Mouse (Mus musculus) small intestine, adult 2 months (tissue): ENCODE results near the gene Fbxw4. TPM values are rescaled to one million over a fixed set of nuclear protein-coding genes. Genes with fewer than 3 reads are reported as not detected.
"Not testable (repeated sequence)": the region's sequence is repeated elsewhere in the genome, so short reads cannot be mapped to it uniquely, and the experiment has no call there.

Experiments used
- H3K27ac ChIP-seq: fragments of 200-500 bp; 2 replicates; pipeline ENCODE4 v1.5.1; 2012; ENCODE audit warnings: low read depth, low read length, control low read depth, inconsistent platforms; ENCODE audit not compliant: insufficient read depth
- H3K27me3 ChIP-seq: fragments of 200-500 bp; 2 replicates; pipeline ENCODE4 v1.6.1; 2012; ENCODE audit warnings: mild to moderate bottlenecking, moderate library complexity, low read length, inconsistent platforms; ENCODE audit not compliant: control insufficient read depth, insufficient read depth
- H3K36me3 ChIP-seq: fragments of 200-500 bp; 2 replicates; pipeline ENCODE4 v1.6.1; 2012; ENCODE audit warnings: mild to moderate bottlenecking, low read length, control low read depth, inconsistent platforms; ENCODE audit not compliant: control insufficient read depth, insufficient read depth
- H3K4me1 ChIP-seq: fragments of 200-500 bp; 2 replicates; pipeline ENCODE4 v1.6.1; 2012; ENCODE audit warnings: low read length, inconsistent platforms, mixed read lengths; ENCODE audit not compliant: control insufficient read depth, insufficient read depth, insufficient read length
- H3K4me3 ChIP-seq: fragments of 200-500 bp; 2 replicates; pipeline ENCODE4 v1.5.1; 2012; ENCODE audit warnings: low read depth, mild to moderate bottlenecking, control low read depth, inconsistent platforms, low read length, moderate library complexity
- CTCF ChIP-seq: fragments of 200-500 bp; IDR thresholded peaks from 2 replicates; pipeline ENCODE4 v1.5.1; 2012; ENCODE audit warnings: low read depth, mild to moderate bottlenecking, control low read depth, inconsistent platforms, low read length, moderate library complexity, mixed read lengths; ENCODE audit not compliant: insufficient replicate concordance, insufficient read length; ENCODE audit errors: extremely low read depth
- POLR2A ChIP-seq: fragments of 200-500 bp; IDR thresholded peaks from 2 replicates; pipeline ENCODE4 v1.6.1; 2012; ENCODE audit warnings: low read depth, mild to moderate bottlenecking, control low read depth, inconsistent platforms, low read length, moderate library complexity
- WGBS: fragments of 180-500 bp; shearing (Covaris S2); methylation state at CpG from one replicate; pipeline ENCODE4 v1.1.7; 2018; 5-methylcytosine and 5-hydroxymethylcytosine counted together
- polyA plus RNA-seq: library from polyadenylated mRNA; depleted of rRNA; stranded (reverse); fragments of >200 nt; gene quantifications from 2 replicates; pipeline ENCODE4 v1.2.3, GENCODE M21; 2012

Gene Fbxw4
- polyA plus RNA-seq, 1 experiment, result 44.8 TPM

DNA sequence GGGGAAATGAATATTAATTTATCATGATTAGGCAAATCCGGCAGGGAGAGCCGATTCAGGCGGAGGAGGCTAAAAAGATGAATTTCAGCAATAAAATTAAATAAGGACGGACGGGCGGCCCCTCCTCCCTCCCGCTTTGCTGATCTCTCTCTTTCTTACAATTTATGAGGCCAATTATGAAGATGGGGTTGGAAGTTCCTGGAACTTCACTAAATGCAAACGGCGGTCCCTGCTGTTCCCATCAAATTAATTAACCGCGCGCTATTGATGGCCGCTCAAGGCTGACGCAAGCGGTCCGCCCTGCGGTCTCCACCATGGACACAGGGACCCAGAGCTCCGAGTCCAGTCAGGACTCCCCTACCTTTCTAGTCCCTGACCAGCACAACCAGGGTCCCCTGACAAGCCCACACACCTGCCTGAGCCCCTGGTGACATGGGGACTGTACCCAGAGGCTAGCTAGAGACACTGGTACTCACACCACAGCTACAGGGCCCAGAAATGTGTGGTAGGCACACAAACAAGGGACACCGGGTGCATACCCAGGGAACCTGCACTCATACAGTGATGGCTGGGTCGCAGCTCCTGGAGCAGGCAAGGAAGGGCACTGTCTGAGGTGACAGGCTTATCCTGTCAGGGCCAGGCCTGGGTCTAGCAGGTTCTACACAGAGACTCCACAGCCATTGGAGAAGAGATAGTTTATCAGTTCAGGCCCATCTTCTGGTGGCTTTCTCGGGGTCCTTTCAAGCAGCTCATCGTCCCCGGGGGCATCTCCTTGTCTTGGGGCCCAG lies 110.8 kb downstream of the Fbxw4 start:
- no peak for TF ChIP-seq POLR2A
- Histone ChIP-seq H3K27me3 (no peaks in the 10 kb centered on the region), H3K4me1 (peaks cover 5% of the 10 kb centered on the region), H3K36me3 (peaks cover 4% of the 10 kb centered on the region; the same call in 1 of the 2 replicates), H3K27ac (no peak overlapping the region), H3K4me3 (no peak overlapping the region)
- 84% methylated on average over 23 of the region's 23 CpGs for WGBS

GRCm38 (mm10) chr19:45548196-45548595 lies 111.9 kb downstream of the Fbxw4 start:
- H3K27ac ChIP-seq, H3K4me3 ChIP-seq, H3K27me3 ChIP-seq, H3K4me1 ChIP-seq, H3K36me3 ChIP-seq: not testable (repeated sequence)

DNA sequence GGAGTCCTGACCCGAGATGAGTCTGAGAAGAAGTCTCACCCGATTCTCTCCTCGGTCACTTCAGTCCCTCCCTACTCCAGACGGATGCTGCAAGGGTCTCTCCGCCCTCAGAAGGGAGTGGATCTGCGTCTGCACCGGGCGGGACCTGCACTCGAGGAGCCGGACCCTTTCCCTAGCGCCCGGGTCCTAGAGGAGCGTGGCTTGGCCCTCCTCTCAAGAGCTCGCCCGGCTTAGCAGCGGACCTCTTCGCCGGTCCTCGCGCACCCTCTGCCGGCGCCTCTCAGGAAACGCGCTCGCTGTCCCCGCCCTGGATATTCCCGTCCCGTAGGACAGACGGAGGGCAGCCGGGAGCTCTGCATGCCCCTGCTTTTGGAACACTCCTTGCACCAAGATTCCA lies 115.2 kb downstream of the Fbxw4 start:
- H3K27me3 ChIP-seq, result peaks cover 27% of the 10 kb centered on the region
- 1% methylated on average over 30 of the region's 30 CpGs for whole genome bisulfite sequencing
- no peaks in the 10 kb centered on the region for H3K36me3 ChIP-seq
- H3K27ac ChIP-seq, result no peak overlapping the region
- peak; percentile 72 for TF ChIP-seq CTCF
- peak; percentile 19; the same call in 1 of the 2 replicates for TF ChIP-seq POLR2A
- peak overlapping the region; percentile 57 for H3K4me3 ChIP-seq
- H3K4me1 ChIP-seq, result peaks cover 8% of the 10 kb centered on the region

DNA sequence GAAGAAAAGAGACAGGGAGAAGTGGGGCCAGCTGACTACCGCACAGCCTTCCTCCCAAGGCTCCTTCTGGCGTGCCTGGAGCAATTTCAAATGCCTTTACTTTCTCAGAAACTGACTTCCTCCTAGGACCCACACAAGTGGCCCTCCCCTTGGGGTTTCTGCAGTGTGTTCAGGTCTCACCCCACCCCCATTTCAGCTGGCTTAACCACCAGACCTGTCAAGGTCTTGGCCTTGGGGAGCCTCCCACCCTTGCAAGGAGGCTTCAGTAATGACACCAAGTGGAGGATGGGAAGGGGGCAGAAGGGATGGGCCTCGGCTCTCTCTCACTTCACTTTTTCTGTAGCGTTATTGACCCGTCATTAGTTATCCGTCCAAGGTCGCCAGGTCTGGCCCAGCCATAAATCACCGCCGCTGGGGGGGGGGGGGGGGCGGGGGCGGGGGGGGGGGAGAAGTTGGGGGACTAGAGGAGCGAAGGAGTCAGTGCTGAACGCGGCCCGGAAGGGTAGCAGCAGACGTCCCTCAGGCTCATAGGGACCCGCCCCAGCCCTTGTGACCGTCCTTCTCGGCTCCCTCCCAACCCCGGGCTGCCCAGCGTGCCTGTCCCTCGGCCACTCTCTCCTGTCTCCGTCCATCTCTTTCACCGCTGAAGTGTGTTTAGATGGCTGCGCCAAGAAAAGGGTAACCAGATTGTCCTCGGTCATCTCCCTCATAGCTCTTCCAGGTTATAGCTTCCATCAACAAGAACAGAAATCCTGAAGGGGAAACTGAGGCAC lies 115.8 kb downstream of the Fbxw4 start:
- peak overlapping the region; percentile 57 for H3K4me3 ChIP-seq
- WGBS, result 1% methylated on average over 26 of the region's 26 CpGs
- H3K36me3 ChIP-seq, result no peaks in the 10 kb centered on the region
- peaks cover 27% of the 10 kb centered on the region for H3K27me3 ChIP-seq
- peaks cover 8% of the 10 kb centered on the region for H3K4me1 ChIP-seq
- H3K27ac ChIP-seq, result no peak overlapping the region
- TF ChIP-seq POLR2A, result no peak

DNA sequence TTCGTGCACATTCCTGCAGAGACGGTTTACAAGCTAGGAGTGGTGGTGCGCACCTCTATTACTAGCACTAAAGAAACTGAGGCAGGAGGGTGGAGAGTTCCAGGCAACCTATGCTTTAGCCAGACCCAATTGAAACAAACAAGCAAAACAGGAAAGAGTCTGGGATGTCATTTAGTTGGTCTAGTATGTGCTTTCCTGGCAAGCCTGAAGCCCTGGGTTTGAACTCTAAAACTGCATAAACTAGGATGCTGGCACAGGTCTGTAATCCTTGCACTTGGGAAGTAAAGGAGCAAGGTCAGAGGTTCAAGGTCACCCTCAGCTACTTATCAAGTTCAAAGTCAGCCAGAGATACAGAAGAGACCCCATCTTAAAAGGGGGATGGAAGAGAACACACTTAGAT lies 118.1 kb downstream of the Fbxw4 start:
- H3K27ac ChIP-seq, result no peak overlapping the region
- H3K36me3 ChIP-seq, result no peaks in the 10 kb centered on the region
- peaks cover 8% of the 10 kb centered on the region for H3K4me1 ChIP-seq
- whole genome bisulfite sequencing, result 25% methylated on average over 3 of the region's 3 CpGs
- no peak for TF ChIP-seq POLR2A
- no peak for TF ChIP-seq CTCF
- H3K4me3 ChIP-seq, result peak overlapping the region; percentile 35; the same call in 1 of the 2 replicates
- peaks cover 27% of the 10 kb centered on the region for H3K27me3 ChIP-seq

GRCm38 (mm10) chr19:45541409-45542041 lies 118.6 kb downstream of the Fbxw4 start:
- no peaks in the 10 kb centered on the region for H3K36me3 ChIP-seq
- H3K4me1 ChIP-seq, result peaks cover 8% of the 10 kb centered on the region
- H3K27ac ChIP-seq, result no peak overlapping the region
- peak overlapping the region; percentile 35 for H3K4me3 ChIP-seq
- peaks cover 27% of the 10 kb centered on the region for H3K27me3 ChIP-seq
- TF ChIP-seq CTCF (no peak), POLR2A (no peak)
- under 1% methylated on average over 56 of the region's 58 CpGs for WGBS

DNA sequence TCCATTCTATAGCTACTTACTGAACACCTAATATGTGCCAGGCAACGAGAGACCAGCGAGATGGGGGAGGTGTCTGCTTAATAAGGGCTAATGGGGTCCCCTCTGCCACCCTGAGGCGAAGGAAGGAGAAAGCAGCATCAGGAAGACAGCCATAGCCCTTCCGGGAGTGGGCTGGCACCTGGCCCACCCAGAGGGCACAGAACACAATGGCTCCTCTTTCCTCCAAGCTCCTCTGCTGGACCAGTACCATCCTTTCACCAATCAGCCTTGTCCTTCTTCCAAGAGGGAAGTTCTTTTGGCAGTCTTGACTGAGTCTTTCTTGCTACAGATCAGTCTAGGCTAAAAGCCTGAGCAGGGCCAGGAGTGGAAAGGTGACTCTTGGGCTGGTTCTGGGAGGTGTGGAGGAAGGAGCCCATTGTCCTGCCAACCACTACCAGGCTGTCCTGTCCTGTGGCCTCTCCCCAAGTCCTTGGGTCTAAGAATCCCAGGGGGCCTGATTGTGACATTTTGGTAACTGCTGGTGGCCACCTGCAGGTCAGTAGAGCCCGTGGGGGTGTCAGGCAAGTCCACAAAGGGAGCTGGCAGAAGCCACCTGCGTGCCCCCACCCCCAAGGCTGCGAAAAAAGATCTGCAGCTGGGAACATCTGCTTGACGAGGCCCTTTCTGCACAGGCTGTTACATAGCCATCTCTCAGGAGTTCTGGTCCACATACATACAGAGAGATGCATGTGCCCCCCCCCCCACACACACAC lies 119.3 kb downstream of the Fbxw4 start:
- Histone ChIP-seq H3K4me1 (peaks cover 8% of the 10 kb centered on the region), H3K27ac (no peak overlapping the region), H3K27me3 (peaks cover 27% of the 10 kb centered on the region), H3K4me3 (no peak overlapping the region), H3K36me3 (no peaks in the 10 kb centered on the region)
- 41% methylated on average over 8 of the region's 8 CpGs for WGBS
- TF ChIP-seq CTCF (no peak), POLR2A (no peak)
